Mouse (Mus musculus): ENCODE data around the gene Ddx19b. TPM values are rescaled to one million over a fixed set of nuclear protein-coding genes. Genes with fewer than 3 reads are reported as not detected.
A peak's percentile ranks its signal among the peaks of the same experiment; 100 is the strongest.

The Ddx19b gene
- polyA plus RNA-seq, 2 experiments, result 5.5 to 5.9 TPM

- Histone ChIP-seq H3K27ac (replicated peaks; ENCODE audit: low read depth, low read length) (peak overlapping the region; percentile 71), H3K9me3 (ENCODE audit: control insufficient read depth, low read length) (no peaks in the 10 kb centered on the region), H3K9ac (ENCODE audit: low read depth, low read length, severe bottlenecking) (peak overlapping the region; percentile 80), H3K4me3 (replicated peaks; ENCODE audit: low read length) (peak overlapping the region; percentile 95), H3K27me3 (ENCODE audit: control insufficient read depth, insufficient read depth, low read length) (no peaks in the 10 kb centered on the region), H3K36me3 (ENCODE audit: control insufficient read depth, insufficient read depth, low read length) (peaks cover 46% of the 10 kb centered on the region), H3K4me1 (ENCODE audit: control insufficient read depth, insufficient read depth, low read length) (peaks cover 13% of the 10 kb centered on the region), H3K4me2 (replicated peaks; ENCODE audit: low read depth, low read length, severe bottlenecking) (peak overlapping the region; percentile 89)
- WGBS, result under 1% methylated on average over 24 of the region's 63 CpGs
- no peak for TF ChIP-seq POLR2A (IDR thresholded peaks at IDR 0.05; ENCODE audit: borderline replicate concordance, extremely low read depth, insufficient read depth, insufficient read length)
- ATAC-seq (ENCODE audit: low FRiP score, low read depth) (peak; percentile 42), DNase-seq (ENCODE audit: low spot score) (no peak)
These were observed 25.2 kb upstream of the Ddx19b start for GRCm38 (mm10) chr8:111056691-111057293.

- Histone ChIP-seq H3K9ac (ENCODE audit: low read depth, low read length, severe bottlenecking) (peak within 1 kb of the TSS; percentile 80), H3K4me2 (replicated peaks; ENCODE audit: low read depth, low read length, severe bottlenecking) (peak within 1 kb of the TSS; percentile 89), H3K4me1 (ENCODE audit: control insufficient read depth, insufficient read depth, low read length) (peaks cover 11% of the 10 kb centered on the region), H3K27me3 (ENCODE audit: control insufficient read depth, insufficient read depth, low read length) (no peaks in the 10 kb centered on the region), H3K4me3 (replicated peaks; ENCODE audit: low read length) (peak within 1 kb of the TSS; percentile 95), H3K36me3 (ENCODE audit: control insufficient read depth, insufficient read depth, low read length) (peaks cover 52% of the 10 kb centered on the region), H3K27ac (replicated peaks; ENCODE audit: low read depth, low read length) (peak within 1 kb of the TSS; percentile 71), H3K9me3 (ENCODE audit: control insufficient read depth, low read length) (no peaks in the 10 kb centered on the region)
- WGBS, result under 1% methylated on average over 47 of the region's 68 CpGs
- DNase-seq (ENCODE audit: low spot score) (peak; percentile 95), ATAC-seq (ENCODE audit: low FRiP score, low read depth) (peak; percentile 95)
- 0 out of 2 replicates have a peak, but pooled peaks have one; percentile 11 for TF ChIP-seq POLR2A (IDR thresholded peaks at IDR 0.05; ENCODE audit: borderline replicate concordance, extremely low read depth, insufficient read depth, insufficient read length)
These were observed 24.7 kb upstream of the Ddx19b start, which contains the start of gene Exosc6 for GRCm38 (mm10) chr8:111056158-111056663. Exosc6 (plus strand) TSS chr8:111056339.

GRCm38 (mm10) chr8:111055661-111056060 is 24.1 kb upstream of the Ddx19b start:
- Histone ChIP-seq H3K27ac (replicated peaks; ENCODE audit: low read depth, low read length) (no peak overlapping the region), H3K4me3 (replicated peaks; ENCODE audit: low read length) (no peak overlapping the region), H3K27me3 (ENCODE audit: control insufficient read depth, insufficient read depth, low read length) (no peaks in the 10 kb centered on the region), H3K4me2 (replicated peaks; ENCODE audit: low read depth, low read length, severe bottlenecking) (no peak overlapping the region), H3K9me3 (ENCODE audit: control insufficient read depth, low read length) (no peaks in the 10 kb centered on the region), H3K9ac (ENCODE audit: low read depth, low read length, severe bottlenecking) (no peak overlapping the region), H3K36me3 (ENCODE audit: control insufficient read depth, insufficient read depth, low read length) (peaks cover 58% of the 10 kb centered on the region), H3K4me1 (ENCODE audit: control insufficient read depth, insufficient read depth, low read length) (peaks cover 9% of the 10 kb centered on the region)
- ATAC-seq (ENCODE audit: low FRiP score, low read depth), result no peak
- 75% methylated on average over 2 of the region's 2 CpGs for WGBS
- TF ChIP-seq POLR2A (IDR thresholded peaks at IDR 0.05; ENCODE audit: borderline replicate concordance, extremely low read depth, insufficient read depth, insufficient read length), result no peak
- DNase-seq (ENCODE audit: low spot score), result no peak

DNA sequence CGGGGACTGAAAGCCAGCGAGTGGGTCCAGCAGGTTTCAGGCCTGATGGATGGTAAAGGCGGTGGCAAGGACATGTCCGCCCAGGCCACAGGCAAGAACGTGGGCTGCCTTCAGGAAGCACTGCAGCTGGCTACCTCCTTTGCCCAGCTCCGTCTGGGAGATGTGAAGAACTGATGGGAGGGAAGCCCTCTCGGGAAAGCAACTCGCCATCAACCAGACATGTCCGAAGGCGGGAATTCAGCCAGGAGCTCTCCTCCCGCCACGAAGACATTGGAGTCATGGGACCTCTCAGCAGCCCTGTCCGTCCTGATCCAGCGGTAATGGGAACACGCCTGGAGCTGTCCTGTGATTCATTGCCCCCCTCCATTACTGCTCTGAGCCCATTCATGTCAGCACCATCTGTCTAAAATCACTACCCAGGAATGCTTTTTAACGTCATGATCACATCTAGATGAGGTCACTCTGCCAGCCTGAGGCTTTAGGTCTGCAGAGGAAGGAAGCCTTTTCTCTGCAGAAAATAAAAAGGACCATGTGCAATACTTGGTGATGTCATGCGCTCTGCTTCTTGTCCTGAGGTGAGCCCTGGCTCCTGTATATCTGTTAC is 23.6 kb upstream of the Ddx19b start:
- WGBS, result 90% methylated on average over 17 of the region's 17 CpGs
- TF ChIP-seq POLR2A (IDR thresholded peaks at IDR 0.05; ENCODE audit: borderline replicate concordance, extremely low read depth, insufficient read depth, insufficient read length), result no peak
- H3K4me2 ChIP-seq (replicated peaks; ENCODE audit: low read depth, low read length, severe bottlenecking), result no peak overlapping the region
- no peak for ATAC-seq (ENCODE audit: low FRiP score, low read depth)
- no peaks in the 10 kb centered on the region for H3K27me3 ChIP-seq (ENCODE audit: control insufficient read depth, insufficient read depth, low read length)
- DNase-seq (ENCODE audit: low spot score), result no peak
- no peak overlapping the region for H3K27ac ChIP-seq (replicated peaks; ENCODE audit: low read depth, low read length)
- no peak overlapping the region for H3K9ac ChIP-seq (ENCODE audit: low read depth, low read length, severe bottlenecking)
- no peak overlapping the region for H3K4me3 ChIP-seq (replicated peaks; ENCODE audit: low read length)
- peaks cover 9% of the 10 kb centered on the region for H3K4me1 ChIP-seq (ENCODE audit: control insufficient read depth, insufficient read depth, low read length)
- no peaks in the 10 kb centered on the region for H3K9me3 ChIP-seq (ENCODE audit: control insufficient read depth, low read length)
- peaks cover 63% of the 10 kb centered on the region for H3K36me3 ChIP-seq (ENCODE audit: control insufficient read depth, insufficient read depth, low read length)

DNA sequence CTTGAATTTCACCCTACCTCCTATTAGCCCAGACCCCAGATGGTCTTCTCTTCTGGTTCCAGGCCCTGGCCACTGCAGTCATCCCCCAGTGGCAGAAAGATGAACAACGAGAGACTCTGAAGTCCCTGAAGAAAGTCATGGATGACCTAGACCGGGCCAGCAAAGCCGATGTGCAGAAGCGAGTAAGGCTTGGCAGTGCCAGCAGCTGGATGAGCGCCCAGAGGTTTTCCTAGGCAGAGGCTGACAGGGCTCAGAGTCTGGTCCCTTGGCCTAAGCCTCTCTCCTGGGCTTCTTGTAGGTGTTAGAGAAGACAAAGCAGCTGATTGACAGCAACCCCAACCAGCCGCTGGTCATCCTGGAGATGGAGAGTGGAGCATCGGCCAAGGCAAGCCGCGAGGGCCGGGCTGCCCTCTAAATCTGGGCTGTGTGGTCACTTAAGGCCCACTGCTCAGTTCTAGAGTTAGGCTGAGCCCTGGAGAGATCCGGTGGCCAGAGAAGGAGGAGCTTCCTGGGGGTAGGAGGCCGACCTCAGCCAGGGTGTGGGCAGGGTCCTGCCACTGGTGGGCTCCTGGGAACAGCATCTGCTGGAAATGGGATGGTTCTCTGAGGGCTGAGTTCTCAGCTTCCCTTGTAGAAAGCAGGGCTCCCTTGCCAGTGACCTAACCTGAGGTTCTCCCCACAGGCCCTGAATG is 22.4 kb upstream of the Ddx19b start:
- DNase-seq (ENCODE audit: low spot score), result no peak
- 93% methylated on average over 12 of the region's 12 CpGs for WGBS
- H3K9ac ChIP-seq (ENCODE audit: low read depth, low read length, severe bottlenecking), result no peak overlapping the region
- no peaks in the 10 kb centered on the region for H3K9me3 ChIP-seq (ENCODE audit: control insufficient read depth, low read length)
- TF ChIP-seq POLR2A (IDR thresholded peaks at IDR 0.05; ENCODE audit: borderline replicate concordance, extremely low read depth, insufficient read depth, insufficient read length), result no peak
- no peak for ATAC-seq (ENCODE audit: low FRiP score, low read depth)
- H3K27me3 ChIP-seq (ENCODE audit: control insufficient read depth, insufficient read depth, low read length), result no peaks in the 10 kb centered on the region
- peaks cover 75% of the 10 kb centered on the region for H3K36me3 ChIP-seq (ENCODE audit: control insufficient read depth, insufficient read depth, low read length)
- H3K4me2 ChIP-seq (replicated peaks; ENCODE audit: low read depth, low read length, severe bottlenecking), result no peak overlapping the region
- no peak overlapping the region for H3K27ac ChIP-seq (replicated peaks; ENCODE audit: low read depth, low read length)
- no peak overlapping the region for H3K4me3 ChIP-seq (replicated peaks; ENCODE audit: low read length)
- peaks cover 9% of the 10 kb centered on the region for H3K4me1 ChIP-seq (ENCODE audit: control insufficient read depth, insufficient read depth, low read length)
